Mouse (Mus musculus): ENCODE results near the gene Polr2b. TPM values are rescaled to one million over a fixed set of nuclear protein-coding genes. Genes with fewer than 3 reads are reported as not detected.

Gene Polr2b
- total and polyA plus RNA-seq, 2 experiments from 2014 or later, result 21.8 to 26.4 TPM

GRCm38 (mm10) chr5:77354361-77354787, 44.4 kb downstream of the Polr2b start:
- Histone ChIP-seq H3K4me2 (ENCODE audit: low read depth, low read length) (peak overlapping the region; percentile 34), H3K9ac (replicated peaks; ENCODE audit: low read depth, low read length) (no peak overlapping the region), H3K9me3 (replicated peaks; ENCODE audit: control insufficient read depth, low read length) (no peaks in the 10 kb centered on the region), H3K4me1 (ENCODE audit: control insufficient read depth, insufficient read depth) (peaks cover 13% of the 10 kb centered on the region; the same call in 1 of the 2 replicates), H3K36me3 (replicated peaks; ENCODE audit: control insufficient read depth, insufficient read depth, low read length) (peaks cover 18% of the 10 kb centered on the region), H3K27ac (ENCODE audit: low read depth) (no peak overlapping the region), H3K27me3 (ENCODE audit: control insufficient read depth, insufficient read depth, low read length) (no peaks in the 10 kb centered on the region), H3K4me3 (ENCODE audit: low read depth, low read length) (no peak overlapping the region)
- DNase-seq (ENCODE audit: low spot score) (peak; percentile 68), ATAC-seq (ENCODE audit: insufficient read depth, low read depth) (no peak; the same call in 1 of the 2 replicates)
- WGBS, result 9% methylated on average over 16 of the region's 16 CpGs
- TF ChIP-seq EP300 (IDR thresholded peaks at IDR 0.05; ENCODE audit: low read depth) (no peak), CTCF (IDR thresholded peaks at IDR 0.05; ENCODE audit: low read depth) (peak; percentile 93)

- peaks cover 13% of the 10 kb centered on the region; the same call in 1 of the 2 replicates for H3K4me1 ChIP-seq (ENCODE audit: control insufficient read depth, insufficient read depth)
- H3K9ac ChIP-seq (replicated peaks; ENCODE audit: low read depth, low read length), result no peak overlapping the region
- 70% methylated on average over 19 of the region's 19 CpGs for WGBS
- H3K9me3 ChIP-seq (replicated peaks; ENCODE audit: control insufficient read depth, low read length), result no peaks in the 10 kb centered on the region
- DNase-seq (ENCODE audit: low spot score), result no peak
- no peak overlapping the region for H3K4me2 ChIP-seq (ENCODE audit: low read depth, low read length)
- no peak overlapping the region for H3K4me3 ChIP-seq (ENCODE audit: low read depth, low read length)
- peak overlapping the region; percentile 64; the same call in 1 of the 2 replicates for H3K27ac ChIP-seq (ENCODE audit: low read depth)
- H3K27me3 ChIP-seq (ENCODE audit: control insufficient read depth, insufficient read depth, low read length), result no peaks in the 10 kb centered on the region
- no peak for TF ChIP-seq CTCF (IDR thresholded peaks at IDR 0.05; ENCODE audit: low read depth)
- no peak for TF ChIP-seq EP300 (IDR thresholded peaks at IDR 0.05; ENCODE audit: low read depth)
- H3K36me3 ChIP-seq (replicated peaks; ENCODE audit: control insufficient read depth, insufficient read depth, low read length), result peaks cover 9% of the 10 kb centered on the region; the same call in 1 of the 2 replicates
- ATAC-seq (ENCODE audit: insufficient read depth, low read depth), result no peak
These were observed 45.6 kb downstream of the Polr2b start for GRCm38 (mm10) chr5:77355307-77356265.

GRCm38 (mm10) chr5:77357405-77358149, 47.6 kb downstream of the Polr2b start:
- no peaks in the 10 kb centered on the region for H3K9me3 ChIP-seq (replicated peaks; ENCODE audit: control insufficient read depth, low read length)
- peak; percentile 66 for ATAC-seq (ENCODE audit: insufficient read depth, low read depth)
- H3K4me1 ChIP-seq (ENCODE audit: control insufficient read depth, insufficient read depth), result peaks cover 13% of the 10 kb centered on the region; the same call in 1 of the 2 replicates
- WGBS, result 16% methylated on average over 22 of the region's 22 CpGs
- H3K27ac ChIP-seq (ENCODE audit: low read depth), result peak overlapping the region; percentile 78
- peak overlapping the region; percentile 49 for H3K4me3 ChIP-seq (ENCODE audit: low read depth, low read length)
- H3K9ac ChIP-seq (replicated peaks; ENCODE audit: low read depth, low read length), result peak overlapping the region; percentile 53
- peak overlapping the region; percentile 65 for H3K4me2 ChIP-seq (ENCODE audit: low read depth, low read length)
- no peaks in the 10 kb centered on the region for H3K27me3 ChIP-seq (ENCODE audit: control insufficient read depth, insufficient read depth, low read length)
- TF ChIP-seq EP300 (IDR thresholded peaks at IDR 0.05; ENCODE audit: low read depth) (no peak), CTCF (IDR thresholded peaks at IDR 0.05; ENCODE audit: low read depth) (no peak)
- DNase-seq (ENCODE audit: low spot score), result peak; percentile 42
- H3K36me3 ChIP-seq (replicated peaks; ENCODE audit: control insufficient read depth, insufficient read depth, low read length), result no peaks in the 10 kb centered on the region

GRCm38 (mm10) chr5:77358347-77358746, 48.4 kb downstream of the Polr2b start:
- peak overlapping the region; percentile 49 for H3K4me3 ChIP-seq (ENCODE audit: low read depth, low read length)
- H3K9me3 ChIP-seq (replicated peaks; ENCODE audit: control insufficient read depth, low read length), result no peaks in the 10 kb centered on the region
- ATAC-seq (ENCODE audit: insufficient read depth, low read depth), result peak; percentile 69
- peaks cover 13% of the 10 kb centered on the region; the same call in 1 of the 2 replicates for H3K4me1 ChIP-seq (ENCODE audit: control insufficient read depth, insufficient read depth)
- 2% methylated on average over 10 of the region's 10 CpGs for WGBS
- TF ChIP-seq CTCF (IDR thresholded peaks at IDR 0.05; ENCODE audit: low read depth), result no peak
- DNase-seq (ENCODE audit: low spot score), result peak; percentile 66
- H3K4me2 ChIP-seq (ENCODE audit: low read depth, low read length), result peak overlapping the region; percentile 65
- H3K27me3 ChIP-seq (ENCODE audit: control insufficient read depth, insufficient read depth, low read length), result no peaks in the 10 kb centered on the region
- H3K27ac ChIP-seq (ENCODE audit: low read depth), result peak overlapping the region; percentile 78
- peak overlapping the region; percentile 53 for H3K9ac ChIP-seq (replicated peaks; ENCODE audit: low read depth, low read length)
- no peaks in the 10 kb centered on the region for H3K36me3 ChIP-seq (replicated peaks; ENCODE audit: control insufficient read depth, insufficient read depth, low read length)

GRCm38 (mm10) chr5:77359971-77360370, 50.0 kb downstream of the Polr2b start:
- ATAC-seq (ENCODE audit: insufficient read depth, low read depth) (no peak), DNase-seq (ENCODE audit: low spot score) (no peak)
- H3K36me3 ChIP-seq (replicated peaks; ENCODE audit: control insufficient read depth, insufficient read depth, low read length), result no peaks in the 10 kb centered on the region
- no peak overlapping the region for H3K9ac ChIP-seq (replicated peaks; ENCODE audit: low read depth, low read length)
- WGBS, result 92% methylated on average over 4 of the region's 4 CpGs
- H3K4me3 ChIP-seq (ENCODE audit: low read depth, low read length), result no peak overlapping the region
- no peak for TF ChIP-seq EP300 (IDR thresholded peaks at IDR 0.05; ENCODE audit: low read depth)
- TF ChIP-seq CTCF (IDR thresholded peaks at IDR 0.05; ENCODE audit: low read depth), result no peak
- no peaks in the 10 kb centered on the region for H3K9me3 ChIP-seq (replicated peaks; ENCODE audit: control insufficient read depth, low read length)
- 0 out of 2 replicates have a peak overlapping the region, but pooled peaks have one; percentile 25 for H3K27ac ChIP-seq (ENCODE audit: low read depth)
- H3K27me3 ChIP-seq (ENCODE audit: control insufficient read depth, insufficient read depth, low read length), result no peaks in the 10 kb centered on the region
- no peak overlapping the region for H3K4me2 ChIP-seq (ENCODE audit: low read depth, low read length)
- peaks cover 13% of the 10 kb centered on the region; the same call in 1 of the 2 replicates for H3K4me1 ChIP-seq (ENCODE audit: control insufficient read depth, insufficient read depth)

All from heart, postnatal 0 days (tissue).